Mouse (Mus musculus): ENCODE data around the gene Adm2. TPM values are rescaled to one million over a fixed set of nuclear protein-coding genes. Genes with fewer than 3 reads are reported as not detected.

Gene Adm2
- polyA plus RNA-seq, 1 experiment = 71.1 TPM

- no peak for TF ChIP-seq REST (IDR thresholded peaks at IDR 0.05; ENCODE audit: insufficient read depth, insufficient read length)
- TF ChIP-seq MAX (IDR thresholded peaks at IDR 0.05; ENCODE audit: low read depth) = no peak
- TF ChIP-seq USF1 (IDR thresholded peaks at IDR 0.05; ENCODE audit: low read depth) = no peak
- no peak for TF ChIP-seq E2F4 (IDR thresholded peaks at IDR 0.05; ENCODE audit: insufficient read depth)
- no peak for TF ChIP-seq CEBPB (IDR thresholded peaks at IDR 0.05; ENCODE audit: insufficient read depth, poor library complexity, severe bottlenecking)
- no peak for TF ChIP-seq SRF (IDR thresholded peaks at IDR 0.05; ENCODE audit: control insufficient read depth, insufficient read length, low read depth)
- no peak for TF ChIP-seq POLR2AphosphoS2 (IDR thresholded peaks at IDR 0.05; ENCODE audit: insufficient read length, low read depth)
- no peak for TF ChIP-seq POLR2A (IDR thresholded peaks at IDR 0.05; ENCODE audit: insufficient read length, low read depth)
- peaks cover 58% of the 10 kb centered on the region for H3K36me3 ChIP-seq (ENCODE audit: control insufficient read depth, insufficient read depth)
- no peaks in the 10 kb centered on the region for H3K79me2 ChIP-seq (ENCODE audit: control insufficient read depth, insufficient read depth)
- no peak overlapping the region for H3ac ChIP-seq (ENCODE audit: control insufficient read depth, insufficient read length)
- no peak overlapping the region for H3K4me3 ChIP-seq
- H3K27me3 ChIP-seq (ENCODE audit: control insufficient read depth, insufficient read depth, insufficient read length) = no peaks in the 10 kb centered on the region
- H3K4me2 ChIP-seq (ENCODE audit: low read depth) = no peak overlapping the region
Observed at GRCm38 (mm10) chr15:89297695-89298094, 24.8 kb upstream of the Adm2 start.

GRCm38 (mm10) chr15:89300180-89300579, 22.3 kb upstream of the Adm2 start:
- Histone ChIP-seq H3K4me3 (no peak overlapping the region), H3ac (ENCODE audit: control insufficient read depth, insufficient read length) (no peak overlapping the region), H3K27me3 (ENCODE audit: control insufficient read depth, insufficient read depth, insufficient read length) (no peaks in the 10 kb centered on the region), H3K79me2 (ENCODE audit: control insufficient read depth, insufficient read depth) (peaks cover 7% of the 10 kb centered on the region), H3K4me2 (ENCODE audit: low read depth) (no peak overlapping the region), H3K36me3 (ENCODE audit: control insufficient read depth, insufficient read depth) (peaks cover 73% of the 10 kb centered on the region)
- no peak for TF ChIP-seq POLR2A (IDR thresholded peaks at IDR 0.05; ENCODE audit: insufficient read length, low read depth)
- TF ChIP-seq MAX (IDR thresholded peaks at IDR 0.05; ENCODE audit: low read depth) = no peak
- peak; percentile 58 for TF ChIP-seq POLR2AphosphoS2 (IDR thresholded peaks at IDR 0.05; ENCODE audit: insufficient read length, low read depth)
- TF ChIP-seq REST (IDR thresholded peaks at IDR 0.05; ENCODE audit: insufficient read depth, insufficient read length) = peak; percentile 1
- TF ChIP-seq MYOG (IDR thresholded peaks at IDR 0.05; ENCODE audit: control insufficient read depth in 1 of 3, insufficient read depth in 1 of 3, insufficient read length in 2 of 3, low read depth in 2 of 3) = no peak

DNA sequence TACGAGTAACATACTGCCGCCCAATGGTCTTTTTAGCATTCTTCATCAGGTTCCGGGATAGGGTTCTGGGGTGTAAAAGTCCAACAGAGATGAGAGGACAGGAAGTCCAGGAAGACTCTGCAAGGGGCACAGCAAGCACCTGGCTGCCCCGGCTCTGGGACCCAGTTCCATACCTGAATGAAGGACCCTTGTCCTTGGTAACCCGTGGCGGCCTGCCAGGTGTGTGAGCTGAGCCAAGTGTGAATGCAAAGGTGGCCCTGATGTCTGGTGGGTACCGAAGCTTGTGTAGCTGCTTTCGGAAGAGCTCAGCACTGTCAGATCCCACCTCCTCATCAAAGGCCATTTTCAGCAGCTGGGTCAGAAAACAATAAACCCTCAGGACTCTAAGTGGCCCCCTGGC, 21.9 kb upstream of the Adm2 start:
- Histone ChIP-seq H3K27me3 (ENCODE audit: control insufficient read depth, insufficient read depth, insufficient read length) (no peaks in the 10 kb centered on the region), H3K36me3 (ENCODE audit: control insufficient read depth, insufficient read depth) (peaks cover 74% of the 10 kb centered on the region), H3K79me2 (ENCODE audit: control insufficient read depth, insufficient read depth) (peaks cover 12% of the 10 kb centered on the region), H3K4me2 (ENCODE audit: low read depth) (no peak overlapping the region), H3ac (ENCODE audit: control insufficient read depth, insufficient read length) (no peak overlapping the region), H3K4me3 (no peak overlapping the region)
- TF ChIP-seq TCF12 (IDR thresholded peaks at IDR 0.05; ENCODE audit: insufficient read depth, poor library complexity, severe bottlenecking) (no peak), REST (IDR thresholded peaks at IDR 0.05; ENCODE audit: insufficient read depth, insufficient read length) (no peak)

- Histone ChIP-seq H3K79me2 (ENCODE audit: control insufficient read depth, insufficient read depth) (peaks cover 65% of the 10 kb centered on the region), H3K4me2 (ENCODE audit: low read depth) (no peak overlapping the region), H3K4me3 (no peak overlapping the region), H3ac (ENCODE audit: control insufficient read depth, insufficient read length) (no peak overlapping the region), H3K27me3 (ENCODE audit: control insufficient read depth, insufficient read depth, insufficient read length) (no peaks in the 10 kb centered on the region), H3K36me3 (ENCODE audit: control insufficient read depth, insufficient read depth) (peaks cover 50% of the 10 kb centered on the region)
- no peak for TF ChIP-seq TCF12 (IDR thresholded peaks at IDR 0.05; ENCODE audit: insufficient read depth, poor library complexity, severe bottlenecking)
- no peak for TF ChIP-seq POLR2AphosphoS2 (IDR thresholded peaks at IDR 0.05; ENCODE audit: insufficient read length, low read depth)
- no peak for TF ChIP-seq MYOD1 (IDR thresholded peaks at IDR 0.05; ENCODE audit: control insufficient read depth in 1 of 3, insufficient read length in 2 of 3, low read depth in 2 of 3)
- no peak for TF ChIP-seq MYOG (IDR thresholded peaks at IDR 0.05; ENCODE audit: control insufficient read depth in 1 of 3, insufficient read depth in 1 of 3, insufficient read length in 2 of 3, low read depth in 2 of 3)
- TF ChIP-seq MAX (IDR thresholded peaks at IDR 0.05; ENCODE audit: low read depth) = no peak
- no peak for TF ChIP-seq CEBPB (IDR thresholded peaks at IDR 0.05; ENCODE audit: insufficient read depth, poor library complexity, severe bottlenecking)
- no peak for TF ChIP-seq POLR2A (IDR thresholded peaks at IDR 0.05; ENCODE audit: insufficient read length, low read depth)
- no peak for TF ChIP-seq SRF (IDR thresholded peaks at IDR 0.05; ENCODE audit: control insufficient read depth, insufficient read length, low read depth)
Observed at GRCm38 (mm10) chr15:89305966-89306365, 16.6 kb upstream of the Adm2 start.

DNA sequence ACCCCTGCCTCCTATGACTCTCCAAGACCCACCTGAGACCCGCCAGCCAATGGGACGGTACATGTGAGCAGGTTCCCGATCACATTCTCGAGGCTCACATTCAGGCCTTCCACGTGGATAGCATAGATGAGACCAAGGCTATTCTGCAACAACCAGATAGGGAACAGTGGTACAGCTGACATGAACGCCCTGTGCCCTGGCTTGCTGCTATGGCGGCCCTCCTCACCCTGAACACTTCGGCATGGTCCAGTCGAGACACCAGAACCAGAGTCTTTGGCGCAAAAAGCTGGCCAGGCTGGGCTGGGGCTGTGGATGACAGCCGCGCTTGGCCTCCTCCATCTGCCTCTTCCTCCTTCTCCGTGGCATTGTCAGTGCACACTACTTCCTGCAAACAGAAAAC, 15.1 kb upstream of the Adm2 start:
- no peaks in the 10 kb centered on the region for H3K27me3 ChIP-seq (ENCODE audit: control insufficient read depth, insufficient read depth, insufficient read length)
- no peak overlapping the region for H3K4me2 ChIP-seq (ENCODE audit: low read depth)
- H3K4me3 ChIP-seq = no peak overlapping the region
- H3K36me3 ChIP-seq (ENCODE audit: control insufficient read depth, insufficient read depth) = peaks cover 35% of the 10 kb centered on the region
- H3ac ChIP-seq (ENCODE audit: control insufficient read depth, insufficient read length) = no peak overlapping the region
- peaks cover 80% of the 10 kb centered on the region for H3K79me2 ChIP-seq (ENCODE audit: control insufficient read depth, insufficient read depth)
- TF ChIP-seq MYOG (IDR thresholded peaks at IDR 0.05; ENCODE audit: control insufficient read depth in 1 of 3, insufficient read depth in 1 of 3, insufficient read length in 2 of 3, low read depth in 2 of 3) (peak in 1 of 3 experiments; percentile 2), MAX (IDR thresholded peaks at IDR 0.05; ENCODE audit: low read depth) (no peak)

DNA sequence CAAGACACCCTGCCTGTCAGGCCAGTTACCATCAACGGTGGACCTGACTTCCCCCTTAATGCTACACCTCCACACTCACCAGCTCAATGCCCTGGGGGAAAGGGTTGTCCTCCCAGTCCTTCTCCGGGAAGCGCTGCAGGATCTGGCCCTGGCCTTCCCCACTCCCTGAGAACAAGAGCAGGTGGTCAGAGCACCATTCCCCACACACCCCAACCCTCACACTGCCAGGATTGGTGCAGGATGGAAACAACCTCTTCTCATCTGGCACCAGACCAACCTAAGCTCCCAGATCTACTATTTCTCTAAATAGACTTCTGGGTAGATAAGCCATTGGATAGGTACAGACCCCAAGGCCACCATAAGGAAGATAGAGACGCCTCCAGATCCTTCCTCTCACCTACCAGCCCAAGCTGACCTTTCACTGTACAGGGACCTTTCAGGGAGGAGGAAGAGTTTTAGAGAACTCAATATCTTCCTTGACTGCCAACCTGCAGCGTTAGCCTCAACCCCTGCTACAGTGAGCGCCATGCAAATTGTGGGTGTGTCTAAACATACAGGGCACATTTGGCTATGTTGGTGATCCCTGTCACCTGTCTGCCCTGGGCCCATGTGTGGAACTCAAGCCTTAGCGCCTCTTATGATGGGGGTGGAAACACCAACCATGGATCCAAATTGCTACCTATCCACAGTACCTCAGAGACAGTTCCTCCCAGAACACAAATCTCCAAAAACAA, 13.9 kb upstream of the Adm2 start:
- TF ChIP-seq POLR2AphosphoS2 (IDR thresholded peaks at IDR 0.05; ENCODE audit: insufficient read length, low read depth) (no peak), MYOG (IDR thresholded peaks at IDR 0.05; ENCODE audit: control insufficient read depth in 1 of 3, insufficient read depth in 1 of 3, insufficient read length in 2 of 3, low read depth in 2 of 3) (peak in 1 of 3 experiments; percentile 1), MYOD1 (IDR thresholded peaks at IDR 0.05; ENCODE audit: control insufficient read depth in 1 of 3, insufficient read length in 2 of 3, low read depth in 2 of 3) (peak in 1 of 3 experiments; percentile 40)
- Histone ChIP-seq H3K36me3 (ENCODE audit: control insufficient read depth, insufficient read depth) (peaks cover 27% of the 10 kb centered on the region), H3K4me2 (ENCODE audit: low read depth) (no peak overlapping the region), H3K79me2 (ENCODE audit: control insufficient read depth, insufficient read depth) (peaks cover 91% of the 10 kb centered on the region), H3ac (ENCODE audit: control insufficient read depth, insufficient read length) (no peak overlapping the region), H3K27me3 (ENCODE audit: control insufficient read depth, insufficient read depth, insufficient read length) (no peaks in the 10 kb centered on the region), H3K4me3 (no peak overlapping the region)

Measured in myocyte (in vitro differentiated cells).